Mouse (Mus musculus): ENCODE measurements around the gene Nup107. TPM values are rescaled to one million over a fixed set of nuclear protein-coding genes. Genes with fewer than 3 reads are reported as not detected.
A peak's percentile ranks its signal among the peaks of the same experiment; 100 is the strongest.
"Not testable (repeated sequence)": the region's sequence is repeated elsewhere in the genome, so short reads cannot be mapped to it uniquely, and the experiment has no call there.

The Nup107 gene
- total and polyA plus RNA-seq, 3 experiments = 80.2 to 91.6 TPM; not detected in 1

- TF ChIP-seq HCFC1 (IDR thresholded peaks at IDR 0.05; ENCODE audit: low read depth, low read length) (peak; percentile 69; the same call in 1 of the 2 replicates), TCF12 (IDR thresholded peaks at IDR 0.05; ENCODE audit: low read depth, low read length) (peak; percentile 47; the same call in 1 of the 2 replicates), TAL1 (IDR thresholded peaks at IDR 0.05; ENCODE audit: low read length) (no peak), TBP (IDR thresholded peaks at IDR 0.05; ENCODE audit: low read depth, low read length) (peak; percentile 54), POLR2A (IDR thresholded peaks at IDR 0.05; ENCODE audit: control insufficient read depth in 1 of 2, insufficient read depth in 1 of 2, low read depth in 1 of 2, low read length in 2 of 2, poor library complexity in 1 of 2) (peak in 1 of 2 experiments; percentile 68; a peak in 2 of 4 replicates), ELF1 (IDR thresholded peaks at IDR 0.05; ENCODE audit: low read depth, low read length) (no peak), MAX (IDR thresholded peaks at IDR 0.05; ENCODE audit: low read length) (peak; percentile 89), MAZ (IDR thresholded peaks at IDR 0.05; ENCODE audit: low read depth, low read length) (peak; percentile 47; the same call in 1 of the 2 replicates), NRF1 (IDR thresholded peaks at IDR 0.05; ENCODE audit: insufficient read depth, low read depth, low read length, poor library complexity, severe bottlenecking) (peak; percentile 86), USF1 (IDR thresholded peaks at IDR 0.05; ENCODE audit: low read depth, low read length) (peak; percentile 97), E2F4 (IDR thresholded peaks at IDR 0.05; ENCODE audit: borderline replicate concordance, low read depth, low read length) (no peak), MXI1 (IDR thresholded peaks at IDR 0.05; ENCODE audit: low read depth, low read length) (peak; percentile 68), CHD2 (IDR thresholded peaks at IDR 0.05; ENCODE audit: low read length) (no peak), SMC3 (IDR thresholded peaks at IDR 0.05; ENCODE audit: low read depth, low read length) (no peak), USF2 (IDR thresholded peaks at IDR 0.05; ENCODE audit: borderline replicate concordance in 1 of 2, insufficient read depth in 1 of 2, low read depth in 1 of 2, low read length in 2 of 2) (peak; percentile 34 to 83; a peak in 3 of 4 replicates), SIN3A (IDR thresholded peaks at IDR 0.05; ENCODE audit: low read length) (no peak)
- H3K4me3 ChIP-seq (ENCODE audit: control insufficient read depth in 1 of 2, insufficient read depth in 1 of 2, low read depth in 2 of 2, low read length in 2 of 2) = peak within 1 kb of the TSS; percentile 57 to 95
- peak within 1 kb of the TSS; percentile 60; the same call in 1 of the 2 replicates for H3K27ac ChIP-seq (ENCODE audit: control insufficient read depth, low read depth, low read length)
- H3K27me3 ChIP-seq (ENCODE audit: control insufficient read depth in 1 of 2, insufficient read depth in 2 of 2, low read length in 2 of 2) = no peaks in the 10 kb centered on the region
- H3K4me1 ChIP-seq (ENCODE audit: control insufficient read depth in 1 of 2, insufficient read depth in 2 of 2, low read length in 2 of 2) = peaks cover 0 to 3% of the 10 kb centered on the region in 2 experiments; a peak in 2 of 4 replicates
- no peaks in the 10 kb centered on the region for H3K9me3 ChIP-seq (replicated peaks; ENCODE audit: insufficient read depth, low read length)
- H3K79me2 ChIP-seq (ENCODE audit: control insufficient read depth, insufficient read depth, low read length, poor library complexity) = peaks cover 3% of the 10 kb centered on the region; the same call in 1 of the 2 replicates
- DNase-seq (ENCODE audit: low read depth, low spot score) = peak; percentile 94
- H3K36me3 ChIP-seq (ENCODE audit: control insufficient read depth in 1 of 2, insufficient read depth in 2 of 2, low read length in 2 of 2) = peaks cover 10 to 12% of the 10 kb centered on the region in 2 experiments
- H3K9ac ChIP-seq (ENCODE audit: control insufficient read depth, low read depth, low read length, poor library complexity, severe bottlenecking) = peak within 1 kb of the TSS; percentile 64
These were observed 46.1 kb downstream of the Nup107 start, which contains the start of gene Slc35e3 for GRCm38 (mm10) chr10:117746297-117746883. Slc35e3 (minus strand) TSS chr10:117746365.

- peak overlapping the region; percentile 43 for H3K9ac ChIP-seq (ENCODE audit: control insufficient read depth, low read depth, low read length, poor library complexity, severe bottlenecking)
- H3K27ac ChIP-seq (ENCODE audit: control insufficient read depth, low read depth, low read length); H3K27me3 ChIP-seq (ENCODE audit: control insufficient read depth in 1 of 2, insufficient read depth in 2 of 2, low read length in 2 of 2); H3K9me3 ChIP-seq (replicated peaks; ENCODE audit: insufficient read depth, low read length); H3K4me1 ChIP-seq (ENCODE audit: control insufficient read depth in 1 of 2, insufficient read depth in 2 of 2, low read length in 2 of 2); H3K79me2 ChIP-seq (ENCODE audit: control insufficient read depth, insufficient read depth, low read length, poor library complexity): not testable (repeated sequence)
- H3K4me3 ChIP-seq (ENCODE audit: control insufficient read depth in 1 of 2, insufficient read depth in 1 of 2, low read depth in 2 of 2, low read length in 2 of 2) = peak overlapping the region; percentile 57 to 95
- peak; percentile 31; the same call in 1 of the 2 replicates for TF ChIP-seq SIN3A (IDR thresholded peaks at IDR 0.05; ENCODE audit: low read length)
- DNase-seq (ENCODE audit: low read depth, low spot score) = peak; percentile 42
- H3K36me3 ChIP-seq (ENCODE audit: control insufficient read depth in 1 of 2, insufficient read depth in 2 of 2, low read length in 2 of 2) = peaks cover 9 to 10% of the 10 kb centered on the region in 2 experiments
These were observed 46.8 kb downstream of the Nup107 start for GRCm38 (mm10) chr10:117745570-117746296.
